Mouse (Mus musculus): ENCODE results near the gene Bcl3. TPM values are rescaled to one million over a fixed set of nuclear protein-coding genes. Genes with fewer than 3 reads are reported as not detected.

The Bcl3 gene
- total and polyA plus RNA-seq, 3 experiments, result 3.2 to 25.2 (median 15.8) TPM

- H3K79me2 ChIP-seq (replicated peaks; ENCODE audit: control insufficient read depth, extremely low read depth, insufficient read depth, poor library complexity, severe bottlenecking), result no peaks in the 10 kb centered on the region
- no peaks in the 10 kb centered on the region for H3K27me3 ChIP-seq (replicated peaks)
- no peak overlapping the region for H3K4me3 ChIP-seq (replicated peaks in 1 of 3; ENCODE audit: low read depth in 2 of 3, low read length in 2 of 3, poor library complexity in 1 of 3)
- in situ Hi-C loops (cut with MboI; ENCODE audit: low pct_ligation_motif_present, low pct_unique_long_range_greater_than_20kb, low sequenced_read_pairs) (loop anchor here (5.0 kb wide), 1 partner anchor 38 kb away; no protein-coding TSS in a partner anchor), dilution Hi-C loops (cut with MboI; ENCODE audit: extremely low pct_ligation_motif_present, extremely low pct_unique_long_range_greater_than_20kb, low sequenced_read_pairs) (no loop called here)
- peaks cover 10 to 40% of the 10 kb centered on the region in 2 experiments for H3K4me1 ChIP-seq (ENCODE audit: control insufficient read depth in 1 of 2, insufficient read depth in 2 of 2)
- H3K27ac ChIP-seq (ENCODE audit: insufficient read depth, low read depth), result no peak overlapping the region
- no peak overlapping the region for H3K9ac ChIP-seq (ENCODE audit: insufficient read depth, low read depth)
- TF ChIP-seq ETS1 (conservative IDR thresholded peaks at IDR 0.05; ENCODE audit: low read depth, low read length) (no peak), BHLHE40 (IDR thresholded peaks at IDR 0.05; ENCODE audit: low read depth, low read length) (no peak), JUND (conservative IDR thresholded peaks at IDR 0.05; ENCODE audit: low read depth, low read length) (no peak), JUN (IDR thresholded peaks at IDR 0.05; ENCODE audit: insufficient read depth, low read depth, low read length) (no peak), MAFK (IDR thresholded peaks at IDR 0.05; ENCODE audit: insufficient replicate concordance, low read length) (no peak), MXI1 (IDR thresholded peaks at IDR 0.05; ENCODE audit: low read depth, low read length) (no peak), ZKSCAN1 (IDR thresholded peaks at IDR 0.05; ENCODE audit: borderline replicate concordance, low read depth, low read length) (no peak), CTCF (conservative IDR thresholded peaks at IDR 0.05 in 1 of 2, IDR thresholded peaks at IDR 0.05 in 1 of 2; ENCODE audit: low read depth in 2 of 2, low read length in 2 of 2) (no peak), USF2 (conservative IDR thresholded peaks at IDR 0.05; ENCODE audit: low read depth, low read length) (no peak), ZNF384 (IDR thresholded peaks at IDR 0.05; ENCODE audit: low read depth, low read length) (no peak)
- no peak for DNase-seq (ENCODE audit: extremely low read depth)
- H3K9me3 ChIP-seq (replicated peaks; ENCODE audit: low read length), result no peaks in the 10 kb centered on the region
- no peak overlapping the region for H3K4me2 ChIP-seq (ENCODE audit: insufficient read depth, low read depth, poor library complexity, severe bottlenecking)
- no peaks in the 10 kb centered on the region for H3K36me3 ChIP-seq (replicated peaks in 1 of 2; ENCODE audit: control insufficient read depth in 1 of 2, insufficient read depth in 1 of 2, low read length in 1 of 2)
Observed at GRCm38 (mm10) chr7:19840371-19840770, 17.8 kb upstream of the Bcl3 start.

GRCm38 (mm10) chr7:19836843-19837242 lies 14.3 kb upstream of the Bcl3 start:
- in situ Hi-C loops (cut with MboI; ENCODE audit: low pct_ligation_motif_present, low pct_unique_long_range_greater_than_20kb, low sequenced_read_pairs), result no loop called here
- no peak overlapping the region for H3K4me3 ChIP-seq (replicated peaks in 1 of 3; ENCODE audit: low read depth in 2 of 3, low read length in 2 of 3, poor library complexity in 1 of 3)
- peaks cover 7 to 10% of the 10 kb centered on the region in 2 experiments for H3K4me1 ChIP-seq (ENCODE audit: control insufficient read depth in 1 of 2, insufficient read depth in 2 of 2)
- H3K27ac ChIP-seq (ENCODE audit: insufficient read depth, low read depth), result no peak overlapping the region
- no peaks in the 10 kb centered on the region for H3K79me2 ChIP-seq (replicated peaks; ENCODE audit: control insufficient read depth, extremely low read depth, insufficient read depth, poor library complexity, severe bottlenecking)
- no peak for DNase-seq (ENCODE audit: extremely low read depth)
- dilution Hi-C loops (cut with MboI; ENCODE audit: extremely low pct_ligation_motif_present, extremely low pct_unique_long_range_greater_than_20kb, low sequenced_read_pairs), result no loop called here
- no peak overlapping the region for H3K4me2 ChIP-seq (ENCODE audit: insufficient read depth, low read depth, poor library complexity, severe bottlenecking)
- no peaks in the 10 kb centered on the region for H3K27me3 ChIP-seq (replicated peaks)
- H3K36me3 ChIP-seq (replicated peaks in 1 of 2; ENCODE audit: control insufficient read depth in 1 of 2, insufficient read depth in 1 of 2, low read length in 1 of 2), result no peaks in the 10 kb centered on the region
- TF ChIP-seq JUN (IDR thresholded peaks at IDR 0.05; ENCODE audit: insufficient read depth, low read depth, low read length) (no peak), POLR2AphosphoS2 (IDR thresholded peaks at IDR 0.05; ENCODE audit: low read depth, low read length) (no peak), USF2 (conservative IDR thresholded peaks at IDR 0.05; ENCODE audit: low read depth, low read length) (no peak)
- H3K9ac ChIP-seq (ENCODE audit: insufficient read depth, low read depth), result no peak overlapping the region
- H3K9me3 ChIP-seq (replicated peaks; ENCODE audit: low read length), result peaks cover 2% of the 10 kb centered on the region

GRCm38 (mm10) chr7:19834055-19834454 lies 11.5 kb upstream of the Bcl3 start:
- Histone ChIP-seq H3K9ac (ENCODE audit: insufficient read depth, low read depth) (no peak overlapping the region), H3K4me3 (replicated peaks in 1 of 3; ENCODE audit: low read depth in 2 of 3, low read length in 2 of 3, poor library complexity in 1 of 3) (no peak overlapping the region), H3K27ac (ENCODE audit: insufficient read depth, low read depth) (no peak overlapping the region), H3K9me3 (replicated peaks; ENCODE audit: low read length) (peaks cover 8% of the 10 kb centered on the region), H3K36me3 (replicated peaks in 1 of 2; ENCODE audit: control insufficient read depth in 1 of 2, insufficient read depth in 1 of 2, low read length in 1 of 2) (no peaks in the 10 kb centered on the region), H3K4me2 (ENCODE audit: insufficient read depth, low read depth, poor library complexity, severe bottlenecking) (no peak overlapping the region), H3K79me2 (replicated peaks; ENCODE audit: control insufficient read depth, extremely low read depth, insufficient read depth, poor library complexity, severe bottlenecking) (no peaks in the 10 kb centered on the region), H3K4me1 (ENCODE audit: control insufficient read depth in 1 of 2, insufficient read depth in 2 of 2) (peaks cover 13 to 19% of the 10 kb centered on the region in 2 experiments), H3K27me3 (replicated peaks) (no peaks in the 10 kb centered on the region)
- DNase-seq (ENCODE audit: extremely low read depth), result no peak
- in situ Hi-C loops (cut with MboI; ENCODE audit: low pct_ligation_motif_present, low pct_unique_long_range_greater_than_20kb, low sequenced_read_pairs) (no loop called here), dilution Hi-C loops (cut with MboI; ENCODE audit: extremely low pct_ligation_motif_present, extremely low pct_unique_long_range_greater_than_20kb, low sequenced_read_pairs) (no loop called here)
- peak in 1 of 2 experiments; percentile 33; a peak in 2 of 4 replicates for TF ChIP-seq CTCF (conservative IDR thresholded peaks at IDR 0.05 in 1 of 2, IDR thresholded peaks at IDR 0.05 in 1 of 2; ENCODE audit: low read depth in 2 of 2, low read length in 2 of 2)
- TF ChIP-seq JUN (IDR thresholded peaks at IDR 0.05; ENCODE audit: insufficient read depth, low read depth, low read length), result no peak

Measured in CH12.LX (cell line).